21 mouse cellular contexts compared by ENCODE assay signal in genomic region chr1:167969985-167970384, GRCm38 (mm10).
DNase-seq lines count a peak whose midpoint lies in the region; ATAC-seq and TF ChIP-seq lines count a peak whose summit lies in the region.
"Had no signal": no experiment of that assay in that cellular context is flagged by ENCODE, and none has a peak within 500 bp of the region (broad histone marks: within the 10 kb centered on the region; RNA-seq: fewer than 3 reads in every experiment).

No protein-coding gene starts in this region.

- DNase-seq in forebrain, embryonic 11.5 days (ENCODE audit: low spot score): no peak
- no peak for DNase-seq in lung, postnatal 10 days
- peak; percentile 6 for DNase-seq in midbrain, postnatal 0 days (ENCODE audit: low spot score)
- no peak for DNase-seq in adrenal gland, postnatal 25 days
- DNase-seq: adrenal gland, postnatal 10 days; gastrocnemius, postnatal 25 days; kidney, postnatal 25 days; liver; right cerebral cortex, adult 18-20 months; right cerebral cortex, postnatal 4 days; thymus, postnatal 14 days had no signal

- ATAC-seq in forebrain, embryonic 11.5 days (replicated peaks; ENCODE audit: low FRiP score): peak; percentile 64
- no peak for ATAC-seq in forebrain, embryonic 15.5 days (replicated peaks)
- no peak for ATAC-seq in lung, embryonic 15.5 days (ENCODE audit: borderline replicate concordance, extremely low read depth, low FRiP score, low TSS enrichment)
- no peak for ATAC-seq in midbrain, postnatal 0 days (ENCODE audit: low FRiP score)
- no peak for ATAC-seq in midbrain, embryonic 16.5 days
- ATAC-seq: intestine, postnatal 0 days had no signal

- H3K4me2 ChIP-seq in forebrain, embryonic 11.5 days (ENCODE audit: low read depth, low read length, severe bottlenecking): no peak overlapping the region
- H3K4me2 ChIP-seq in forebrain, embryonic 15.5 days (replicated peaks): no peak overlapping the region
- H3K4me2 ChIP-seq in lung, embryonic 15.5 days: no peak overlapping the region
- no peak overlapping the region for H3K4me2 ChIP-seq in midbrain, postnatal 0 days (ENCODE audit: low read depth, low read length, poor library complexity, severe bottlenecking)
- H3K4me2 ChIP-seq in midbrain, embryonic 16.5 days (ENCODE audit: low read length): no peak overlapping the region
- H3K4me2 ChIP-seq: liver, embryonic 15.5 days; neural tube, embryonic 15.5 days had no signal

- H3K4me1 ChIP-seq in forebrain, embryonic 11.5 days (replicated peaks; ENCODE audit: control insufficient read depth, insufficient read depth, low read length): peaks cover 5% of the 10 kb centered on the region; the same call in 1 of the 2 replicates
- H3K4me1 ChIP-seq in forebrain, embryonic 15.5 days: 0 out of 2 replicates have a peak, but pooled peaks cover 3% of the 10 kb centered on the region
- H3K4me1 ChIP-seq in lung, embryonic 15.5 days: peaks cover 15% of the 10 kb centered on the region
- no peaks in the 10 kb centered on the region for H3K4me1 ChIP-seq in midbrain, postnatal 0 days (ENCODE audit: insufficient read depth, low read length)
- no peaks in the 10 kb centered on the region for H3K4me1 ChIP-seq in midbrain, embryonic 16.5 days (ENCODE audit: control insufficient read depth, insufficient read depth, low read length)
- H3K4me1 ChIP-seq: limb, embryonic 10.5 days; liver, embryonic 15.5 days; neural tube, embryonic 15.5 days had no signal

- WGBS in forebrain, embryonic 11.5 days: 27% methylated on average over 5 of the region's 5 CpGs
- WGBS in forebrain, embryonic 15.5 days: 9% methylated on average over 5 of the region's 5 CpGs
- WGBS in lung, embryonic 15.5 days: 69% methylated on average over 5 of the region's 5 CpGs
- WGBS in midbrain, postnatal 0 days: 33% methylated on average over 5 of the region's 5 CpGs
- 24% methylated on average over 5 of the region's 5 CpGs for WGBS in midbrain, embryonic 16.5 days

- H3K9ac ChIP-seq in forebrain, embryonic 11.5 days (ENCODE audit: low read length): no peak overlapping the region
- no peak overlapping the region for H3K9ac ChIP-seq in forebrain, embryonic 15.5 days (replicated peaks)
- H3K9ac ChIP-seq in lung, embryonic 15.5 days: no peak overlapping the region
- H3K9ac ChIP-seq in midbrain, postnatal 0 days (replicated peaks; ENCODE audit: low read length, poor library complexity, severe bottlenecking): no peak overlapping the region
- H3K9ac ChIP-seq in midbrain, embryonic 16.5 days (ENCODE audit: low read depth, low read length): no peak overlapping the region
- H3K9ac ChIP-seq: liver, embryonic 15.5 days; neural tube, embryonic 15.5 days had no signal

- H3K36me3 ChIP-seq in forebrain, embryonic 11.5 days (ENCODE audit: control insufficient read depth, insufficient read depth, low read length): no peaks in the 10 kb centered on the region
- no peaks in the 10 kb centered on the region for H3K36me3 ChIP-seq in forebrain, embryonic 15.5 days
- H3K36me3 ChIP-seq in lung, embryonic 15.5 days: no peaks in the 10 kb centered on the region
- H3K36me3 ChIP-seq in midbrain, postnatal 0 days (ENCODE audit: insufficient read depth, low read length): no peaks in the 10 kb centered on the region
- no peaks in the 10 kb centered on the region for H3K36me3 ChIP-seq in midbrain, embryonic 16.5 days (ENCODE audit: control insufficient read depth, insufficient read depth, low read length)
- H3K36me3 ChIP-seq: forebrain, embryonic 10.5 days; limb, embryonic 10.5 days; liver, embryonic 15.5 days; neural tube, embryonic 15.5 days had no signal

- no peaks in the 10 kb centered on the region; the same call in 1 of the 2 replicates for H3K27me3 ChIP-seq in forebrain, embryonic 11.5 days (ENCODE audit: control insufficient read depth, insufficient read depth, low read length)
- no peaks in the 10 kb centered on the region for H3K27me3 ChIP-seq in forebrain, embryonic 15.5 days
- H3K27me3 ChIP-seq in lung, embryonic 15.5 days: no peaks in the 10 kb centered on the region
- H3K27me3 ChIP-seq in midbrain, postnatal 0 days (ENCODE audit: insufficient read depth, low read length): no peaks in the 10 kb centered on the region
- H3K27me3 ChIP-seq in midbrain, embryonic 16.5 days (ENCODE audit: control insufficient read depth, insufficient read depth, low read depth, low read length): no peaks in the 10 kb centered on the region
- H3K27me3 ChIP-seq: liver, embryonic 15.5 days; neural tube, embryonic 15.5 days had no signal

- H3K9me3 ChIP-seq in forebrain, embryonic 11.5 days (ENCODE audit: control insufficient read depth, low read length): no peaks in the 10 kb centered on the region
- no peaks in the 10 kb centered on the region for H3K9me3 ChIP-seq in forebrain, embryonic 15.5 days
- no peaks in the 10 kb centered on the region for H3K9me3 ChIP-seq in lung, embryonic 15.5 days
- no peaks in the 10 kb centered on the region for H3K9me3 ChIP-seq in midbrain, postnatal 0 days (ENCODE audit: low read length)
- no peaks in the 10 kb centered on the region for H3K9me3 ChIP-seq in midbrain, embryonic 16.5 days (replicated peaks; ENCODE audit: control insufficient read depth, low read length, poor library complexity, severe bottlenecking)
- H3K9me3 ChIP-seq: forebrain, embryonic 10.5 days; limb, embryonic 10.5 days; liver, embryonic 15.5 days; neural tube, embryonic 15.5 days had no signal

- H3K27ac ChIP-seq in forebrain, embryonic 11.5 days (ENCODE audit: low read depth, low read length): no peak overlapping the region
- H3K27ac ChIP-seq in forebrain, embryonic 15.5 days (replicated peaks): no peak overlapping the region
- H3K27ac ChIP-seq in lung, embryonic 15.5 days: peak overlapping the region; percentile 65
- H3K27ac ChIP-seq in midbrain, postnatal 0 days (ENCODE audit: low read depth, low read length): no peak overlapping the region
- H3K27ac ChIP-seq in midbrain, embryonic 16.5 days (ENCODE audit: low read length): no peak overlapping the region
- H3K27ac ChIP-seq: forebrain, embryonic 10.5 days; layer of hippocampus, adult 2 months; limb, embryonic 10.5 days; liver, embryonic 15.5 days; macrophage; neural tube, embryonic 15.5 days had no signal

- TF ChIP-seq CTCF in midbrain, postnatal 0 days (IDR thresholded peaks at IDR 0.05): no peak

- H3K4me3 ChIP-seq in forebrain, embryonic 11.5 days (ENCODE audit: low read depth, low read length): no peak overlapping the region
- H3K4me3 ChIP-seq in forebrain, embryonic 15.5 days: no peak overlapping the region
- H3K4me3 ChIP-seq in lung, embryonic 15.5 days: no peak overlapping the region
- H3K4me3 ChIP-seq in midbrain, postnatal 0 days (ENCODE audit: low read depth, low read length): no peak overlapping the region
- no peak overlapping the region for H3K4me3 ChIP-seq in midbrain, embryonic 16.5 days (ENCODE audit: low read depth, low read length)
- H3K4me3 ChIP-seq: forebrain, embryonic 10.5 days; layer of hippocampus, adult 2 months; limb, embryonic 10.5 days; liver, embryonic 15.5 days; neural tube, embryonic 15.5 days had no signal
